Mouse (Mus musculus): ENCODE results near the gene Proser2. TPM values are rescaled to one million over a fixed set of nuclear protein-coding genes. Genes with fewer than 3 reads are reported as not detected.

The Proser2 gene
- polyA plus RNA-seq (2016; fragmentation: Nextera tagmentation; extraction: Ambion mirVana) = 3.6 and 4.4 TPM in 2 replicates

GRCm38 (mm10) chr2:6129555-6130355 is at the start of gene Proser2:
Gene Proser2, minus strand, starts transcription at chr2:6130211.
- Histone ChIP-seq H3K4me3 (peak within 1 kb of the TSS; percentile 71), H3K36me3 (replicated peaks) (no peaks in the 10 kb centered on the region), H3K27me3 (replicated peaks; ENCODE audit: low read depth, poor library complexity, severe bottlenecking) (peaks cover 35% of the 10 kb centered on the region), H3K9me3 (no peaks in the 10 kb centered on the region), H3K27ac (replicated peaks) (peak within 1 kb of the TSS; percentile 68), H3K4me1 (peaks cover 9% of the 10 kb centered on the region)
- peak; percentile 90 for DNase-seq (ENCODE audit: low spot score)
- under 1% methylated on average over 83 of the region's 83 CpGs for WGBS

- H3K9me3 ChIP-seq = peaks cover 4% of the 10 kb centered on the region; the same call in 1 of the 2 replicates
- no peak overlapping the region for H3K4me3 ChIP-seq
- H3K27ac ChIP-seq (replicated peaks) = no peak overlapping the region
- no peak for DNase-seq (ENCODE audit: low spot score)
- peaks cover 14% of the 10 kb centered on the region; the same call in 1 of the 2 replicates for H3K4me1 ChIP-seq
- H3K36me3 ChIP-seq (replicated peaks) = no peaks in the 10 kb centered on the region
- 87% methylated on average over 1 of the region's 1 CpGs for WGBS
- H3K27me3 ChIP-seq (replicated peaks; ENCODE audit: low read depth, poor library complexity, severe bottlenecking) = no peaks in the 10 kb centered on the region
These were observed 49.7 kb upstream of the Proser2 start for GRCm38 (mm10) chr2:6179749-6180117.

GRCm38 (mm10) chr2:6178901-6179748 is 49.1 kb upstream of the Proser2 start:
- Histone ChIP-seq H3K4me3 (no peak overlapping the region), H3K27ac (replicated peaks) (no peak overlapping the region), H3K4me1 (peaks cover 14% of the 10 kb centered on the region; the same call in 1 of the 2 replicates), H3K27me3 (replicated peaks; ENCODE audit: low read depth, poor library complexity, severe bottlenecking) (no peaks in the 10 kb centered on the region), H3K9me3 (no peaks in the 10 kb centered on the region), H3K36me3 (replicated peaks) (no peaks in the 10 kb centered on the region)
- DNase-seq (ENCODE audit: low spot score) = no peak
- 87% methylated on average over 16 of the region's 16 CpGs for WGBS

GRCm38 (mm10) chr2:6173013-6173412 is 43.0 kb upstream of the Proser2 start:
- 0 out of 2 replicates have a peak, but pooled peaks cover 5% of the 10 kb centered on the region for H3K4me1 ChIP-seq
- no peaks in the 10 kb centered on the region for H3K27me3 ChIP-seq (replicated peaks; ENCODE audit: low read depth, poor library complexity, severe bottlenecking)
- no peak overlapping the region for H3K27ac ChIP-seq (replicated peaks)
- H3K36me3 ChIP-seq (replicated peaks) = no peaks in the 10 kb centered on the region
- WGBS = 24% methylated on average over 3 of the region's 3 CpGs
- DNase-seq (ENCODE audit: low spot score) = no peak
- no peaks in the 10 kb centered on the region for H3K9me3 ChIP-seq
- H3K4me3 ChIP-seq = no peak overlapping the region

GRCm38 (mm10) chr2:6168560-6168959 is 38.5 kb upstream of the Proser2 start:
- Histone ChIP-seq H3K27me3 (replicated peaks; ENCODE audit: low read depth, poor library complexity, severe bottlenecking) (no peaks in the 10 kb centered on the region), H3K4me1 (no peaks in the 10 kb centered on the region), H3K9me3 (no peaks in the 10 kb centered on the region), H3K36me3 (replicated peaks) (no peaks in the 10 kb centered on the region), H3K4me3 (no peak overlapping the region), H3K27ac (replicated peaks) (no peak overlapping the region)
- 82% methylated on average over 2 of the region's 2 CpGs for WGBS
- DNase-seq (ENCODE audit: low spot score) = no peak

GRCm38 (mm10) chr2:6167843-6168558 is 38.0 kb upstream of the Proser2 start:
- no peaks in the 10 kb centered on the region for H3K27me3 ChIP-seq (replicated peaks; ENCODE audit: low read depth, poor library complexity, severe bottlenecking)
- H3K27ac ChIP-seq (replicated peaks) = no peak overlapping the region
- WGBS = 24% methylated on average over 5 of the region's 5 CpGs

GRCm38 (mm10) chr2:6165771-6166170 is 35.8 kb upstream of the Proser2 start:
- no peaks in the 10 kb centered on the region for H3K27me3 ChIP-seq (replicated peaks; ENCODE audit: low read depth, poor library complexity, severe bottlenecking)
- no peaks in the 10 kb centered on the region for H3K36me3 ChIP-seq (replicated peaks)
- DNase-seq (ENCODE audit: low spot score) = no peak
- H3K4me1 ChIP-seq = peaks cover 18% of the 10 kb centered on the region
- no peak overlapping the region for H3K27ac ChIP-seq (replicated peaks)
- no peaks in the 10 kb centered on the region for H3K9me3 ChIP-seq
- WGBS = 85% methylated on average over 6 of the region's 6 CpGs
- no peak overlapping the region for H3K4me3 ChIP-seq

More at GRCm38 (mm10) chr2:6167843-6168558, 38.0 kb upstream of the Proser2 start:
- Histone ChIP-seq H3K4me3 (no peak overlapping the region), H3K36me3 (replicated peaks) (no peaks in the 10 kb centered on the region), H3K4me1 (0 out of 2 replicates have a peak, but pooled peaks cover 3% of the 10 kb centered on the region), H3K9me3 (no peaks in the 10 kb centered on the region)
- peak; percentile 69 for DNase-seq (ENCODE audit: low spot score)

GRCm38 (mm10) chr2:6164606-6165290 is 34.7 kb upstream of the Proser2 start:
- Histone ChIP-seq H3K27ac (replicated peaks) (no peak overlapping the region), H3K4me3 (no peak overlapping the region), H3K27me3 (replicated peaks; ENCODE audit: low read depth, poor library complexity, severe bottlenecking) (no peaks in the 10 kb centered on the region), H3K4me1 (peaks cover 28% of the 10 kb centered on the region), H3K36me3 (replicated peaks) (no peaks in the 10 kb centered on the region), H3K9me3 (no peaks in the 10 kb centered on the region)
- whole genome bisulfite sequencing = 66% methylated on average over 16 of the region's 16 CpGs
- no peak for DNase-seq (ENCODE audit: low spot score)

GRCm38 (mm10) chr2:6162366-6163040 is 32.5 kb upstream of the Proser2 start:
- Histone ChIP-seq H3K4me3 (no peak overlapping the region), H3K4me1 (peaks cover 38% of the 10 kb centered on the region), H3K27me3 (replicated peaks; ENCODE audit: low read depth, poor library complexity, severe bottlenecking) (no peaks in the 10 kb centered on the region), H3K36me3 (replicated peaks) (no peaks in the 10 kb centered on the region), H3K27ac (replicated peaks) (no peak overlapping the region), H3K9me3 (no peaks in the 10 kb centered on the region)
- DNase-seq (ENCODE audit: low spot score) = no peak
- 53% methylated on average over 6 of the region's 6 CpGs for WGBS

GRCm38 (mm10) chr2:6159735-6160134 is 29.7 kb upstream of the Proser2 start:
- Histone ChIP-seq H3K9me3 (no peaks in the 10 kb centered on the region), H3K27me3 (replicated peaks; ENCODE audit: low read depth, poor library complexity, severe bottlenecking) (no peaks in the 10 kb centered on the region), H3K4me3 (no peak overlapping the region), H3K27ac (replicated peaks) (no peak overlapping the region), H3K4me1 (peaks cover 38% of the 10 kb centered on the region), H3K36me3 (replicated peaks) (no peaks in the 10 kb centered on the region)
- WGBS = 39% methylated on average over 2 of the region's 2 CpGs
- DNase-seq (ENCODE audit: low spot score) = no peak

- 91% methylated on average over 9 of the region's 9 CpGs for whole genome bisulfite sequencing
- H3K4me1 ChIP-seq = peaks cover 38% of the 10 kb centered on the region
- H3K4me3 ChIP-seq = no peak overlapping the region
These were observed 29.2 kb upstream of the Proser2 start for GRCm38 (mm10) chr2:6159219-6159618.

More at GRCm38 (mm10) chr2:6159219-6159618, 29.2 kb upstream of the Proser2 start:
- Histone ChIP-seq H3K27me3 (replicated peaks; ENCODE audit: low read depth, poor library complexity, severe bottlenecking) (no peaks in the 10 kb centered on the region), H3K36me3 (replicated peaks) (no peaks in the 10 kb centered on the region), H3K9me3 (no peaks in the 10 kb centered on the region), H3K27ac (replicated peaks) (no peak overlapping the region; the same call in 1 of the 2 replicates)
- no peak for DNase-seq (ENCODE audit: low spot score)
